Mouse (Mus musculus) ES-Bruce4 (cell line): ENCODE results near the gene Grm1.

Experiments
- CTCF ChIP-seq: IDR thresholded peaks from one replicate; pipeline ENCODE4 v1.8.1; 2011; ENCODE audit warnings: low read depth, low read length
- POLR2A ChIP-seq: IDR thresholded peaks from one replicate; pipeline ENCODE4 v1.8.1; 2011; ENCODE audit warnings: low read length; ENCODE audit not compliant: insufficient read depth

- TF ChIP-seq POLR2A: no peak
- no peak for TF ChIP-seq CTCF
These were observed 138.2 kb downstream of the Grm1 start for GRCm38 (mm10) chr10:10944003-10944402.
